Mouse (Mus musculus): ENCODE measurements around the gene Slc34a3. TPM values are rescaled to one million over a fixed set of nuclear protein-coding genes. Genes with fewer than 3 reads are reported as not detected.
A peak's percentile ranks its signal among the peaks of the same experiment; 100 is the strongest.

The Slc34a3 gene
- polyA plus RNA-seq, 2 experiments, result not detected

DNA sequence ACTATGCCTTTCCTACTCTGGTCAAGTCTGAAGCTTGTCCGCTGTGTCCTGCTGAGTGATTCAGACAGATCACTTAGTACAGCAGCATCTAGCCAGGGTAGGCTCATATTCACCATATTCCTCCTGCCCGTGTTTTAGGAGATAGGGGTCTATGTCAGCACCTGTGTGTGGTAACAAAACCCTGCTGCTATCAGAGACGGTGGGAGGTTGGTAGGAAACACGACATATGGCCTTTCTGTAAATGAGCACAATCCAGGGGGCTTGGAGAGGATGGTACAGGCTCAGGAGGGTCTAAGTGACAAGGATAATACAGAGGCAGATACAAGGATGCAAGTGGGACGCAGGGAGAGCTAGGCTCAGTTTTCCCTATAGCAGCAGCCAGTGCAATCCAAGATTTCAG lies 4.6 kb downstream of the Slc34a3 start:
- TF ChIP-seq POLR2A (IDR thresholded peaks at IDR 0.05; ENCODE audit: borderline replicate concordance, extremely low read depth, insufficient read depth, insufficient read length), result no peak
- 76% methylated on average over 5 of the region's 5 CpGs for WGBS
- DNase-seq (ENCODE audit: low spot score), result no peak
- H3K36me3 ChIP-seq (ENCODE audit: control insufficient read depth, insufficient read depth, low read length), result no peaks in the 10 kb centered on the region
- no peak overlapping the region for H3K9ac ChIP-seq (ENCODE audit: low read depth, low read length, severe bottlenecking)
- no peak for ATAC-seq (ENCODE audit: low FRiP score, low read depth)
- no peaks in the 10 kb centered on the region for H3K27me3 ChIP-seq (ENCODE audit: control insufficient read depth, insufficient read depth, low read length)
- no peak overlapping the region for H3K4me3 ChIP-seq (replicated peaks; ENCODE audit: low read length)
- no peak overlapping the region for H3K27ac ChIP-seq (replicated peaks; ENCODE audit: low read depth, low read length)
- H3K9me3 ChIP-seq (ENCODE audit: control insufficient read depth, low read length), result no peaks in the 10 kb centered on the region
- peaks cover 5% of the 10 kb centered on the region; the same call in 1 of the 2 replicates for H3K4me1 ChIP-seq (ENCODE audit: control insufficient read depth, insufficient read depth, low read length)
- H3K4me2 ChIP-seq (replicated peaks; ENCODE audit: low read depth, low read length, severe bottlenecking), result no peak overlapping the region

DNA sequence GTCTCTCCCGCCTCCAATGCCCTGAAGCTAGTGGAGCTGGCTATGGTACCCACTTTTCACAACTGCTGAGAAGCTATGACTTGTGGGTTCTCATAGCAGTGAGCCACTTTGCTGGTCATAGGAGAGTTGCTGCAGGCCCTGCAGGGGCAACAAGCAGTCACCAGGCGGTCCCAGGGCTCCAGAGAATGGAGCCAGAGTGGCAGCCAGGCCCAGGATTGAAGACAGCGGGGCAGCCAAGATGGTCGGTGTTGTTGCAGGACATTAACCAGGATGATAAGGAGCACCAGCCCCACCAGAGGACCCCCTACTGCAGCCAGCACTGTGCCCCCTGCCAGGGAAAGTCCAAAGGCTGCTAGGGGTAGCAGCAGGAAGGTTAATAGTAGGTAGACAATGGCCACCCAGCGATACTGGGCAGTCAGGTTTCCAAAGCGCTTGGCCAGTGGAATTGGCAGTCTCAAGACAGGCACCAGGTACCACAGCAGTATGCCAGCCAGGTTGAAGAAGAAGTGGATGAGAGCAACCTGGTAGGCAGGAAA lies 5.1 kb downstream of the Slc34a3 start:
- WGBS, result 72% methylated on average over 6 of the region's 6 CpGs
- peaks cover 5% of the 10 kb centered on the region; the same call in 1 of the 2 replicates for H3K4me1 ChIP-seq (ENCODE audit: control insufficient read depth, insufficient read depth, low read length)
- no peak overlapping the region for H3K27ac ChIP-seq (replicated peaks; ENCODE audit: low read depth, low read length)
- no peaks in the 10 kb centered on the region for H3K27me3 ChIP-seq (ENCODE audit: control insufficient read depth, insufficient read depth, low read length)
- H3K9me3 ChIP-seq (ENCODE audit: control insufficient read depth, low read length), result no peaks in the 10 kb centered on the region
- no peaks in the 10 kb centered on the region for H3K36me3 ChIP-seq (ENCODE audit: control insufficient read depth, insufficient read depth, low read length)
- TF ChIP-seq POLR2A (IDR thresholded peaks at IDR 0.05; ENCODE audit: borderline replicate concordance, extremely low read depth, insufficient read depth, insufficient read length), result no peak
- DNase-seq (ENCODE audit: low spot score) (no peak), ATAC-seq (ENCODE audit: low FRiP score, low read depth) (no peak)
- no peak overlapping the region for H3K9ac ChIP-seq (ENCODE audit: low read depth, low read length, severe bottlenecking)
- H3K4me2 ChIP-seq (replicated peaks; ENCODE audit: low read depth, low read length, severe bottlenecking), result peak overlapping the region; percentile 24; the same call in 1 of the 2 replicates
- no peak overlapping the region for H3K4me3 ChIP-seq (replicated peaks; ENCODE audit: low read length)

DNA sequence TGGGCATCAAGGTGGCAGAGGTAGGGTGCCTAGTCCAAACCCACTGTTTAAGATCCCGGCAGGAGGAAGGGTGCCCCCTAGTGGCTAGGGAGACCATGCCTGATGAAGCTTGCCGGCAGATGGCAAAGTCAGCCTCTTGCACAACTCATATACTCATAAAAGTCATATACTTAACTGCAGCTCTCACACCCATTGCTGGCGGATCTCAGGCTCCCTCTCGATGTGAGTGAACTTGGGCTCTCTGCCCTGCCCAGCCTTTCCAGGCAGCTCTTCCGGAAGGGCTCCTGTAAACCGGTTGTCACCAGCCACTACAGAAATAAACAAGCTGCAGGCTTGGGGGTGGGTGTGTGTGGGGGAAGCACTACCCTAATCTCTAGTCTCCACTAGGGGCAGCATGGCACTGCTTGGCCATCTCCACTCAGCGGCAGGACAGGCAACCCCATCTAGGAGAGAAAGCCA lies 5.7 kb downstream of the Slc34a3 start:
- TF ChIP-seq POLR2A (IDR thresholded peaks at IDR 0.05; ENCODE audit: borderline replicate concordance, extremely low read depth, insufficient read depth, insufficient read length), result no peak
- DNase-seq (ENCODE audit: low spot score), result peak; percentile 84
- Histone ChIP-seq H3K9me3 (ENCODE audit: control insufficient read depth, low read length) (no peaks in the 10 kb centered on the region), H3K4me1 (ENCODE audit: control insufficient read depth, insufficient read depth, low read length) (peaks cover 9% of the 10 kb centered on the region), H3K9ac (ENCODE audit: low read depth, low read length, severe bottlenecking) (no peak overlapping the region), H3K27me3 (ENCODE audit: control insufficient read depth, insufficient read depth, low read length) (no peaks in the 10 kb centered on the region), H3K4me2 (replicated peaks; ENCODE audit: low read depth, low read length, severe bottlenecking) (peak overlapping the region; percentile 24; the same call in 1 of the 2 replicates), H3K27ac (replicated peaks; ENCODE audit: low read depth, low read length) (peak overlapping the region; percentile 34; the same call in 1 of the 2 replicates), H3K36me3 (ENCODE audit: control insufficient read depth, insufficient read depth, low read length) (no peaks in the 10 kb centered on the region), H3K4me3 (replicated peaks; ENCODE audit: low read length) (no peak overlapping the region)
- no peak for ATAC-seq (ENCODE audit: low FRiP score, low read depth)
- WGBS, result 3% methylated on average over 7 of the region's 7 CpGs

DNA sequence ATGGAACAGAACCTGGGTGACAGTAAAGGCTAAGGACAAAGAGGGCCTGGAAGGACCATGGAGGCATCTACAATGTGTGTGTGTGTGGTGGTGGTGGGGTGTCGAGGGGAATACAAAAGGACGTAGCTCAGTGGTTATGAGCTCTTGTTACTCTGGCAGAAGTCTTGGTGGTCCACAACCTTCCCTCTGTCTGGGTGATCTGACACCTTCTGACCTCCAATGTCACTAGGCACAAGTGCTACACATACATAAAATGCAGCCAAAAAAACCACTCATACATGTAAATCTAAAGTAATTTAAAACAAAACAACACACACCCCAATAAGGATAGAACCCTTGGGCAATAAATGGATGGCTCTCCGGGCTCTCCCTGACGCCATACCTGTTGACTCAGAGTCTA lies 6.8 kb downstream of the Slc34a3 start:
- Histone ChIP-seq H3K9me3 (ENCODE audit: control insufficient read depth, low read length) (no peaks in the 10 kb centered on the region), H3K4me2 (replicated peaks; ENCODE audit: low read depth, low read length, severe bottlenecking) (no peak overlapping the region), H3K27me3 (ENCODE audit: control insufficient read depth, insufficient read depth, low read length) (no peaks in the 10 kb centered on the region), H3K4me1 (ENCODE audit: control insufficient read depth, insufficient read depth, low read length) (peaks cover 12% of the 10 kb centered on the region), H3K9ac (ENCODE audit: low read depth, low read length, severe bottlenecking) (no peak overlapping the region), H3K4me3 (replicated peaks; ENCODE audit: low read length) (no peak overlapping the region), H3K36me3 (ENCODE audit: control insufficient read depth, insufficient read depth, low read length) (no peaks in the 10 kb centered on the region), H3K27ac (replicated peaks; ENCODE audit: low read depth, low read length) (no peak overlapping the region)
- WGBS, result 87% methylated on average over 4 of the region's 4 CpGs
- no peak for ATAC-seq (ENCODE audit: low FRiP score, low read depth)
- TF ChIP-seq POLR2A (IDR thresholded peaks at IDR 0.05; ENCODE audit: borderline replicate concordance, extremely low read depth, insufficient read depth, insufficient read length), result no peak
- DNase-seq (ENCODE audit: low spot score), result no peak

DNA sequence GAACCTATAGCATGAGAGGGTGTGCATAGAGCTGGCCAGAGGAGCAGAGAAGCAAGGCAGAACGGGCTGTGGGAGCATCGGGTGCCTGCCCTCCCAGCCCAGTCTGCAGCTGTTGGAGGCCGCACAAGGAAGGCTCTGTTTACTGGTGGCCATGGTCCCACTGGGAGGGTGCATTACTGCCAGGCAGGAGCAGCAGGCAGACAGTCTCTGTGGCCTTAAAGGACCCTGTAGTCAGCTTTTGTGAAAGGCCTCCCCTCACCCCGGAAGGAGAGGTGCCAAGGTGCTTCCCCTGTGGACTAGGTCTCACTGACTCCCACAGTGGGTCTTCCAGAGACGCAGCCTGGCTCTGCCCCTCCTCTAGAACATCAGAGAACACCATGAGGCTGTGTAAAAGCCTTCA lies 7.3 kb downstream of the Slc34a3 start:
- no peaks in the 10 kb centered on the region for H3K27me3 ChIP-seq (ENCODE audit: control insufficient read depth, insufficient read depth, low read length)
- no peaks in the 10 kb centered on the region for H3K9me3 ChIP-seq (ENCODE audit: control insufficient read depth, low read length)
- no peak for ATAC-seq (ENCODE audit: low FRiP score, low read depth)
- no peak overlapping the region for H3K27ac ChIP-seq (replicated peaks; ENCODE audit: low read depth, low read length)
- DNase-seq (ENCODE audit: low spot score), result no peak
- H3K36me3 ChIP-seq (ENCODE audit: control insufficient read depth, insufficient read depth, low read length), result peaks cover 2% of the 10 kb centered on the region; the same call in 1 of the 2 replicates
- no peak for TF ChIP-seq POLR2A (IDR thresholded peaks at IDR 0.05; ENCODE audit: borderline replicate concordance, extremely low read depth, insufficient read depth, insufficient read length)
- H3K4me3 ChIP-seq (replicated peaks; ENCODE audit: low read length), result no peak overlapping the region
- H3K4me2 ChIP-seq (replicated peaks; ENCODE audit: low read depth, low read length, severe bottlenecking), result no peak overlapping the region
- 65% methylated on average over 5 of the region's 5 CpGs for WGBS
- no peak overlapping the region for H3K9ac ChIP-seq (ENCODE audit: low read depth, low read length, severe bottlenecking)
- peaks cover 12% of the 10 kb centered on the region for H3K4me1 ChIP-seq (ENCODE audit: control insufficient read depth, insufficient read depth, low read length)

All from limb, embryonic 14.5 days (tissue).